Mouse (Mus musculus) induced T-regulatory cell, adult 2 months (primary cell): ENCODE data around the gene Nfic.

ENCODE experiments used
- DNase-seq: peaks from one replicate; pipeline ENCODE4 v3.0.0-alpha.2; 2012; ENCODE audit warnings: low read depth

Gene Nfic

GRCm38 (mm10) chr10:81417227-81418215, 37.9 kb downstream of the Nfic start:
- DNase-seq: no peak

- DNase-seq: peak; percentile 45
Measured at GRCm38 (mm10) chr10:81416581-81417226, 38.7 kb downstream of the Nfic start.

DNA sequence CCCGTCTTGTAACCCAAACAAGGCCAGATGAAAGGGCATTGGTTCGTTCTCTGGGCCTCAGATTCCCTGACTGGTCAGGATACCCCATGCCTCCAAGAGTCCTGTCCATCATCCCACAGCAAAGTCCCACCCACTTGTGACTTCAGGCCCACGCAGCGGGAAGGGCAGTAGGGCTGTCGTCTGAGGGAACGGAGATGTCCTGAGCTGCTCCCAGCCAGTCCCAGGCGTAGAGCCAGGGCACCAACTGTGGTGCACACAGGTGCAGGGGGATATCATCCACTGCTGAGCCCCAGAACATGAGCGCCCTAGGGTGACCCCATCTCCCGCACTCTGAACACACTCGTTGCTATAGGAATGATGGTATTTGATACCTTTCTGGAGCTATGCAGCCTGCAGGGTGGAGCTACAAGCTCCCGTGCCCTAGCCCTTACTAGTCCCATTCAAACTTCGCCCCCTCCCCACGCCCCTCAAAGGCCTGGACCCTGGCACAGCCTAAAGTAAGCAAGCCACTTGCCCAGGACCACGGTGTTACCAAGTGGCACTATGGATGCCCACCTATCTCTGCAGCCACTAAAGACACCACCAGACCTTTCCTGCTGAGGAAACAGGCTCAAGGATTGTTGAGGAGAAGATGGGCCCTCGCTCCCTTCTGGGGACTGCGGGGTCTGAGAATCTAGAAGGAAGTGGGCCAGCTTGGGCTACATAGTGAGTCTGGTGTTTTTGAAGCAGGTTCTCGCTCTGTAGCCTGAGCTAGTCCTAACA, 39.7 kb downstream of the Nfic start:
- DNase-seq: no peak

DNA sequence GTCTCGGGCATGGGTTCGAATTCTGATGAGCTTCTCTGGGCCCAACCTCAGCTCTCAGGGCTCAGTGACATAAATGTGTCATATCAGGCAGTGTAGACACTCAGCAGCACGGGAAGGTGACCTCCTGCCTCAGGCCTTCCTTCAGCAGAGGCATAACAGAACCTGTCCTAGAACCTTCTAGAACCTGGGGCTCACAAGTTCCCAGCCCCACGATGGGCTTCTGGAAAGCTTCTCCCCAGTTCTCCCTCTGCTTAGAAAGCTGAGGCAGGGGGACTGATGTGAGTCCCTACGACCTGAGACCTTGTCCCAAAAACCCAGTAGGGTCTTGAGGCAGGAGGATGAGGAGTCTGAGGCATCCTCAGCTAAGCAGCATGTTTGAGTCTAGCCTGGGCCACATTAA, 40.3 kb downstream of the Nfic start:
- no peak for DNase-seq

DNA sequence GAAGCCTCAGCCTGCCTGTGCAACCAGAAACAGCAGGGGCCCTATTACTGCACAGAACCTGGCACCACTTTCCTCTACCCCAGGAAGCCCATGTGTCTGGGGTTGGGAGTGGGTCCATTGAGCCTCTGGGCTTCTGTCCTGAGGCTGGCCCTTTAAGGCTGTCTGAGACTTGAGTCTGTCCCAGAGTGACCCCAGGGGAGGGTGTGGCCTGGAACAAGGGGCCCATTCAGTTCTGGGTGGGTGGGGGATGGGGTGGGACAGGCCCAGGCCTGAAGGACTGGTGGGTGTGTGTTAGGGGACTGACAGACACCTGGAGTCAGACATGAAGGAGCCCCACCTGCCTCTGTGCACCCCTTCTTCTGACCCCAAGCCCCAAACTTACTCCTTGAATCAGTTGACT, 40.8 kb downstream of the Nfic start:
- DNase-seq: no peak

DNA sequence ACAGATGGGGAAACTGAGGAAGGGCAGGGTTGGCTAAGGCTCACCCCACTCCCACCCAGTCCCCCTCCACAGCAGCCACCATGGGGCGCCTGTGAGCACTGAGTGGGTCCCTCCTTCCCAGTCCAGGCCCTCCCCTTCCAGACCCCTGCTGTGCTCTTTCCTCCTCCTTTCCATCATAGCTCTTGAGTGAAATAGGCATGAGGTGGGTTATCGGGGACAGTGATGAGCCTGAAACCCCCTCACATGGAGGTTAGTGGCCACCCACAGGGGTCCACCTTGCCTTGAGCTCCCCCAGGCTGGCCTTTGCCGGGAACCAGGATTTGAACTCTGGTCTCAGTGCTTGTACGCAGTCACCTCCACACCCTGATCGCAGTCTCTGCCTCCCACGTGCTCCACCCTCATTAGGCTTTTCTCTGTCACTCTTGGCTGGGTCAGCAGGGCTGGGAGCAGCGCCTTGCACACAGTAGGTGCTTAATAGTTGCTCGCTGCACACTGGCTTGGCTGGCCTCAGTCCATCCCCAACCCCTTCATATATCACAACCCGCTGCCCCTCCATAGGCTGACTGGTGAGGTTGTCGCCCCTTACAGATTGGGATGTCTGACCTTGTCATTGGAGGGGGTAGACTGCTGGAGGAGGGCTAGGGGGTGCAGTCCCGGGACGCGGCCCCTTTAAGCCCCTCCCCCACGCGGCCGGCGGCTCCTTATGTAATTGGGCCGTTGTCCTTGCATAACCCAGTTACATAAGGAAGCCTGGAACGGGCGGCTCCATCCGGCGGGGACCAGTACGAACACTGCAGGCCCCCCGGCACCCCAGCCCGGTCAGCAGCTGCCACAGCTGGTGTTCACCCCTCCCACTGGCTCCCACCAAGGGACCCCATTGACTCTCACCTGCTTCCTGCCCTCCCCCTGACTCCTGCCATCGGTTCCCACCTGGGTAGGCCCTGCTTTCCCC, 41.8 kb downstream of the Nfic start:
- no peak for DNase-seq

GRCm38 (mm10) chr10:81412586-81413309, 42.7 kb downstream of the Nfic start:
- no peak for DNase-seq

- DNase-seq: no peak
Measured at GRCm38 (mm10) chr10:81411471-81412400, 43.7 kb downstream of the Nfic start.

DNA sequence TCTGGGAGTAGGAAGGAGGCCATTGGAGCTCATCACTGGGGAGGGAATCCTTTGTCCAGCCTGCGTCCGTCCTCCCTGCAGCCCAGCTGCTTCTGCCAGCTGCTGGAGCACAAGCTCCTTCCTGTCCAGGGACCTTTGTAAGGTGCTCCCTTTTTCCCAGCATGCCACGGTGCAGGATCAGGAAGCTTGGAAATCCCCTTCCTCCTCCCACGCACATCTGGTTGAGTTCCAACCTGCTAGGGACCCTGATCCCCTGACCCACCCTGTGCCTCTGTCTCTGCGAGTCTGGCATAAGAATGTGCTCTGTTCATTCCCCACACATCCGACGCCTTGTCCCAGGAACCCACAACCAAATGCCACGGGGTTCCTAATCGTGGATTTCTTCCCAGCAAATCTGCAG, 44.5 kb downstream of the Nfic start:
- no peak for DNase-seq

- DNase-seq: no peak
Measured at GRCm38 (mm10) chr10:81410350-81410749, 45.1 kb downstream of the Nfic start.

DNA sequence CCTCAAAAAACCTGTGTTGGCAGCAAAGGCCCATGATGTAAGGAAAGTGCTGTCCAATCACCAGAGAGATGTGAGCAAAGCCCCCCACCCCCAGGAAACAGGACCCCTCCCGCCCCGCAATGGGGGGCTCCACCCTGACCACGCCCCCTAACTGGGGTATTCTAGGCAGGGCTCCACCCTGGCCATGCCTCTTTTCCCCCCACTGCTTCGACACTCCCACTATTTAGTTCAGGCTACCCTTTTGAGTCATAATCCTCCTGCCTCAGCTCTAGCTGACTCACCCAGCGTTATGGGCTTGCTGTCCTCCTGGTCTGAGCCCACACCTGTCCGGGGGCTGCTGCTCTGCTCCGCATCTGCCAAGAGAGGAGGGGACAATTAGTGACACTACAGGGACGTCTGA, 46.1 kb downstream of the Nfic start:
- DNase-seq: peak; percentile 52

DNA sequence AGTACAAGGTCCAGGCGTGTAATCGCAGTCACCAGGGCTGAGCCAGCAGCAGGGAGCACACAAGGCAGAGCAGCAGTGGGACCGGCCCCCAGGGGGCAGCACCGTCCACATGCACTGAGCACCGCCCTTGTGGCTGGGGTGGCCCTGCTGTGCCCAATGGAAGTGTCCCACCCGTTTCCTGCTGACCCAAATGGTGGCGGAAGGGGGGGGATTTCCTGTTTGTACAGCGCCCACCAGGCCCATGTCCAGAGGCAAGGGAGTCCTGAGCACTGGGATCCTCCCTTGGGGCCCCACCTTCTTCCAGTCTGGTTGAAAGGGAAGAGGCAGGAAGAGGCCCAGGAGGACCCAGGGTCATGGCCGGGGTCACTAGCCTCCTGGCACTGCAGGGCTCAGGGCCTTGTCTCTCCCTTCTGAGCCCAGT, 46.6 kb downstream of the Nfic start:
- DNase-seq: peak; percentile 88

DNA sequence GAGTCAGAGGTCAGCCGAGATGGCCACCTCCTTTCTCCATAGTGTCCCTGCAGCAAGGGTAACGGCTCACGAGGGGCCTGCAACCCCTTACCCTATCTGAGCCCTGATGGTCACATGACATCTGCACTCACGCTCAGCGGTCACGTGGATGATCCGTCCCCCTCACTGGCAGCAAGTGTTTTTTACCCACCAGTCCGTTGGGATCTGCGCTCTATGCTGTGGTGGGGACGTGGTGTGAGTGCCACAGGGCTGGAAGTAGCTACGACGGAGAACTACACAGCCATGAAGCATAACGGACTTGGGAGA, 47.1 kb downstream of the Nfic start:
- DNase-seq: no peak

GRCm38 (mm10) chr10:81407539-81408423, 47.7 kb downstream of the Nfic start:
- DNase-seq: peak; percentile 85

DNA sequence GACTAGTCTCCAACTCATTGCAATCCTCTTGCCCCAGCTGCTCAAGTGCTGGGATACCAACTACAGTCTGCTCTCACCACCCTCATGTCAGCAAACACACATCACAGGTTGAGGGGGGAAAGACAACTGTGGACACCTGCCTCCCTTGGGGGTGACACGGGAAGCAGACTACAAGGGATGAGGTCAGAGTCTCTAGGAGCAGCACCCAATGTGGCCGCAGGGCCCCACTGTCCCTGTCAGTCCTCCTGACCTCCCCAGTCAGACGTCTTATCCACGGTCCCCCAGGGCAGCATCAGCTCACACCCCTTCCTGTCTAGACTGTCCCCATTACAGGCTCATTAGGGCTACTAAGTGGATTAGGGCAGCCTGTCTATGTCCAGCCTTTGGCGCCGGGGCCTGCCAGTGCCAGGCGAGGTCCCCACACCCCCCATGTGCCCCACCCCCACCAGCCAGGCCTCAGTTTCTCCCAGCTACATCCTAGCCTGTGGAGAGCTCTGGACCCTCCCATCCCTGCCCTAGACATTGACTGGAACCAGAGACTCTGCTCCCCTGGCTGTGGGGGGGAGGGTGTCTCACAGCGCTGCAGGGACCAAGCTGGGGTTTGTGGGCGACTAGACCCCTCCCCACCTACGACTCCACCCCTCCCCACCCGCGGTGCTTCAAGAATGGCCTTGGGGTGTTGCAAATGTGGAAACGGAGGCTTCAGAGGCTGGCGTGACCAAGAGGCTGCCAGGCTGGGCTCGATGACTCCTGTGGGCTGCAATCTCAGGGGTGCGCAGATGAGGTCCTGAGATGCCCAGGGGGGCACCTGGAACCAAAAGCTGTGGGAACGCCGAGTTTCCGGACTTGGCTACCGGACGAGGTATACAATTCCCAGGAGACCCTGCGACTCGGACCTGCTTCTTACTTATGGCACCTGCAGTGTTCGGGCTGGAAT, 48.7 kb downstream of the Nfic start:
- DNase-seq: no peak

- DNase-seq: peak; percentile 88
Measured at GRCm38 (mm10) chr10:81405588-81406201, 49.7 kb downstream of the Nfic start.

DNA sequence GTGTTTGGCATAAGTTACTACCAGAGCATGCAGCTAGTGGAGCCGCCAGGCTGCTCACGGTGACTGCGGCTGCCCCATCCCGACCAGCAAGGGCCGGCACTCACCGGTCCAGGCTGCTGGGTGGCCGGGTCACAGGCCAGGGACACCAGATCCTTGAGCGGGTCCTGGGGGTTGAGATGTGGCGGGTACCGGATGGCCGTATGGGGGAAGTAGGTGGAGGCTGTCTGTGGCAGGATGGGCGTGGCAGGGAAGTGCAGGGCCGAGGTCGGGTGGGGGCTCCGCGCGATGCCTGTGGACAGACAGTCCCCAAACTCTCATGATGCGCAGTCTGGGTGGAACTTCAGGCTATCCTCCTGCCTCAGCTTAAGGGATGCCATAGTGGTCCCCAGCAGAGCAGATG, 50.7 kb downstream of the Nfic start:
- peak; percentile 65 for DNase-seq
